Mouse (Mus musculus) liver, adult 2 months (tissue): ENCODE results near the gene Slc35e3.

Experiments
- CTCF ChIP-seq: fragments of 200-500 bp; IDR thresholded peaks from 2 replicates; pipeline ENCODE4 v1.5.1; 2011; ENCODE audit warnings: low read depth, low read length, control low read depth
- POLR2A ChIP-seq: fragments of 200-500 bp; IDR thresholded peaks from 2 replicates; pipeline ENCODE4 v1.6.1; 2011; ENCODE audit warnings: low read length, control low read depth; ENCODE audit not compliant: insufficient read depth; ENCODE audit errors: extremely low read depth

- TF ChIP-seq POLR2A (no peak), CTCF (no peak)
These were observed 28.6 kb downstream of the Slc35e3 start for GRCm38 (mm10) chr10:117717583-117717982.
